Mouse (Mus musculus): Measurements from ENCODE around the gene Plekha5.

DNA sequence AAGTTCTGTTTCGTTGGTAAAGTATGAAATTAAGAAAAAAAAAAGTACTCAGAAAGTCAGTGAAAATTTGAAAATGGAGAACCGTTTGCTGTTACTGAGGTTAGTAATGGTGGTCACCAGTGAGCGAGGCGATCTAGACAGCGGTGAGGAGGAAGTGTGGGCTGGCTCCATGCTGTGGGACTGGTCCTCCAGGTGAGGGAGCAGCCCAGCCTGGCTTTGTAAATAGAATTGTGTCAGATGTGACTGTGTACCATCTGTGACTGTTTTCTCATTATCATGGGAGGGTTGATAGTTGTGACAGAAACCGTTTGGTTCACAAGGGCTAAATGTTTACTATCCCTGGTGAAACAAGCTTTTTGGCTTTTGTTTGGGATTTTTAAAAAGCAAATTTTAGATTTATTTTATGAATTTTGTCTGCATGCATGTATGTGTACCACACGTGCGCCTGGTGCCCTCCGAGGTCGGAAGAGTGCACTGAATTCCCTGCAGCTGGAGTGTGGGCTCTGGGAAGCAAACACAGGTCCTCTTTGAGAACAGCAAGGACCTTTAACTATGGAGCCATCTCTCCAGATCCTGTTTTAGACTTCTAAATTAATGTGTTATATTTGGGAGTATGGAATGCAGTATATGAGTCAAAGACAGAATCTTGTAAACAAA is 56.7 kb downstream of the Plekha5 start:
- no peak for TF ChIP-seq POLR2A (IDR thresholded peaks at IDR 0.05; ENCODE audit: control insufficient read depth, low read depth, low read length)
- no peak for TF ChIP-seq CTCF (IDR thresholded peaks at IDR 0.05; ENCODE audit: control insufficient read depth, insufficient read depth, insufficient replicate concordance, low read depth, low read length)

Data from testis, adult 2 months (tissue).